Mouse (Mus musculus) Muller cell, postnatal 12 days (primary cell): ENCODE measurements around the gene Esp31.

Experiments used
- DNase-seq: peaks from one replicate; pipeline ENCODE4 v3.0.0-alpha.2; 2015; ENCODE audit errors: inconsistent ontology term

The Esp31 gene

DNA sequence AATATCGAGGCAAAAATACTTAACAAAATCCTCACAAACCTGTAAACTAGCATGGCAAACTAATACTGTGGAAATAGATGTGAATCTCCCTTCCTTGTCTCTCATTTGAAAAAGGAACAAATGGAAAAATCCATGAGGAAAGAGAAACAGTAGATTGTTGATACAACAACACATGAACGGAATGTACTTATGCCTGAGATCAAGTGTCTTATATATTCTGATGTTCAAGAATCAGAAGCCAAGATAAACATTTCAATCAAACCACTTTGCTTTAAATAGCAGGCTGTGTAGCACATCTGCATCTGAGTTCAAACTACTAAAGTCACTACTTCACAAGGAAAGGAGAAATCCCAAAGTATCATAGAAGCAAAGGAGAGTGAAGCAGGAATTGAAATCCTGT is at the start of gene Esp31:
Esp31 (plus strand) TSS at position 301 of the 400 bp plus-strand sequence.
- DNase-seq, result no peak
